Mouse (Mus musculus) lung, adult 18-20 months (tissue): Measurements from ENCODE around the gene Ndp.

Source experiments
- DNase-seq, 2 experiments: peaks; one replicate each; pipeline ENCODE4 v3.0.0; 2022; ENCODE audit warnings: mixed read lengths in 2 of 2

Ndp gene

GRCm38 (mm10) chrX:16911241-16911873, at the start of gene Ndp:
TSS of gene Ndp (minus strand) at chrX:16911774.
- DNase-seq = no peak

- DNase-seq = peak; percentile 1 to 2
Measured at GRCm38 (mm10) chrX:16954767-16955166, 43.2 kb upstream of the Ndp start.

GRCm38 (mm10) chrX:16918006-16918405, 6.4 kb upstream of the Ndp start:
- DNase-seq = no peak

GRCm38 (mm10) chrX:16913118-16913517, 1.5 kb upstream of the Ndp start:
- DNase-seq = no peak

GRCm38 (mm10) chrX:16911911-16912310, 337 bp upstream of the Ndp start:
- no peak for DNase-seq

- no peak for DNase-seq
Measured at GRCm38 (mm10) chrX:16910211-16911095, 1.1 kb downstream of the Ndp start.

GRCm38 (mm10) chrX:16908652-16909051, 2.9 kb downstream of the Ndp start:
- DNase-seq = no peak

- no peak for DNase-seq
Measured at GRCm38 (mm10) chrX:16907554-16907953, 4.0 kb downstream of the Ndp start.

- DNase-seq = peak in 1 of 2 experiments; percentile 15
Measured at GRCm38 (mm10) chrX:16894377-16895175, 17.0 kb downstream of the Ndp start.

- DNase-seq = no peak
Measured at GRCm38 (mm10) chrX:16867640-16868314, 43.8 kb downstream of the Ndp start.

GRCm38 (mm10) chrX:16860244-16860643, 51.3 kb downstream of the Ndp start:
- no peak for DNase-seq

- DNase-seq = no peak
Measured at GRCm38 (mm10) chrX:16846034-16846433, 65.5 kb downstream of the Ndp start.

- DNase-seq = no peak
Measured at GRCm38 (mm10) chrX:16841443-16841842, 70.1 kb downstream of the Ndp start.

- no peak for DNase-seq
Measured at GRCm38 (mm10) chrX:16837293-16837692, 74.3 kb downstream of the Ndp start.

- DNase-seq = no peak
Measured at GRCm38 (mm10) chrX:16836488-16837082, 75.0 kb downstream of the Ndp start.
